Mouse (Mus musculus): ENCODE measurements at regions not wholly inside any gene's neighbourhood (a gene's known extent, or its start where the extent isn't known, plus 50 kb on each side); places are given as distances from the start of the nearest gene placed in this dataset.
A peak's percentile ranks its signal among the peaks of the same experiment; 100 is the strongest.

DNA sequence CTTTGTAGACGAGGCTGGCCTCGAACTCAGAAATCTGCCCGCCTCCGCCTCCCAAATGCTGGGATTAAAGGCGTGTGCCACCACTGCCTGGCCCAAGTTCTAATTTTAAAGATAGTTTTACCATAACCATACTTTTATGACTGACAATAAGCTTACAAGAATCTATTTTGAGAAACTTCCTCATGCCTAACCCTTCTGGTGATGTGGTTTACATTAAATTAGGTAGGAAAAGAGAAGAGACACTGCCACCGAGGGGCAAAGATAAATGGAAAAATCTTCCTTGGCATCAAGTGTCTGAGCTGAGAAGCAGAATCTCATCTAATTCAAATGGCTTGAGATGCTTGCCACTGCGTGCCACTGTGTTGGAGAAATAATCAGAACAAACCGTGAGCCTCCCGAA, 56.3 kb upstream of the Cul3 start:
- no peak for DNase-seq (ENCODE audit: low read depth, low spot score)

DNA sequence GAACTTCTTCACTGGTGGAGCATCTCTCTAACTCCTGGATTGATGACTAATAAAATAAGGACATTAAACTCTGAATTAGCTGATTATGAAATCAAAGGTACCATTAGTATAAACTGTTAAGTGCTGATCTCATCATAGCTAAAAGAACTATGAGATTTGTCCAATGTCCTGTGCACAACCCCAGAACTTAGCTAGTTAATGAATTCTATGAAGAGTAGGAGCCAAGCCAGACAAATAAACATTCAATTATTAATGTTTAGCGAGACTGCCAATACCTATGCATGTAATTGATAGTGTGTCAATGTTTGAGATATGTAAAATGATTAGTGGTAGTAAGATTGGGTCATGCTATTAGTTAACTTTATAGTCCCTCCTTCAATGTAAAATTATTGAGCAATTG, 51.1 kb upstream of the Cul3 start:
- no peak for DNase-seq (ENCODE audit: low read depth, low spot score)

DNA sequence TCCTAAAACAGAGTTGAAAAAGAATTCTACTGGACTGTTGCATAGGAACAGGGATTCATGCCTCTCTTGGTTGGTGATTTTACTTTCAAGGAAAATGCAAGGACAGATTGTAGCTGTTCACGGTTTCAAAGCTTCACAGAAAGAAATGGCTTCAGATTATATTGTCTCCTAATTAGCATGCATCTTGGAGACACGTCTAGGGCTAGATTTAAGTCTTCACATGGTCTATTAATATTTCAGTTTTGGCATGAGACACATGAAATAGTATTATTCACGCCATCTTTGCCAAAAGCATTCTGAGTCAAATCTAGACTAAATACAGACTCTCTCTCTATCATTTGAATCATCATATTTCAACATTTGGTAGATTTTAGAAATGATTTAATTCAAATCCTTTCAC, 50.1 kb upstream of the Cul3 start:
- DNase-seq (ENCODE audit: low read depth, low spot score) = peak; percentile 58

All from brain, embryonic 18.5 days (tissue).